Mouse (Mus musculus): ENCODE results near the gene Ripor3. TPM values are rescaled to one million over a fixed set of nuclear protein-coding genes. Genes with fewer than 3 reads are reported as not detected.
A peak's percentile ranks its signal among the peaks of the same experiment; 100 is the strongest.

The Ripor3 gene
- polyA plus RNA-seq, 1 experiment from 2014 or later, result 2.1 TPM

DNA sequence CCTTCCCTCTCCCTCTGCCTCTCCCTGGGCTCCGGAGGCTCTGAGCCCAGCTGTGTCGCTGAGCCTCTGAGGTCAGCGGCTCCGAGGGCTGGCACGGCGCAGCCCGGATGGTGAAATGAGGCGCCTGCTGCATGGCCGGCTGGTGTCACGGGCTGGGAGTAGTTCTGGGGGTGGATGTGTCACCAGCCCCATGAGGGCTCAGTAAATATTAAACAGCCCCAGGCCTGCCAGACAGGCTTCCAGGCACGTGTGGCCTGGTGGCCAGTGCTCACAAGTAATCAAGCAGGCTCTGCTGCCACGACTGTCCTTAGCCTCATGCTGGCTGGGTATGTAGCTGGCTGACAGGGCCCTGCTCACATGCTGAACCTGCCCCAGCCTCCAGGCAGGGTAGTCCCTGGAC is 7.0 kb downstream of the Ripor3 start:
- Histone ChIP-seq H3K4me3 (ENCODE audit: low read depth, low read length) (no peak overlapping the region), H3K4me2 (no peak overlapping the region), H3K27me3 (ENCODE audit: control insufficient read depth, insufficient read depth, low read length) (no peaks in the 10 kb centered on the region), H3K4me1 (ENCODE audit: control insufficient read depth, insufficient read depth, low read length) (peaks cover 9% of the 10 kb centered on the region), H3K9ac (ENCODE audit: low read depth, low read length) (no peak overlapping the region), H3K9me3 (replicated peaks; ENCODE audit: control insufficient read depth, low read length) (no peaks in the 10 kb centered on the region; the same call in 1 of the 2 replicates), H3K36me3 (ENCODE audit: control insufficient read depth, insufficient read depth, low read length) (0 out of 2 replicates have a peak, but pooled peaks cover 2% of the 10 kb centered on the region), H3K27ac (ENCODE audit: low read depth, low read length) (no peak overlapping the region)
- no peak for ATAC-seq (replicated peaks; ENCODE audit: insufficient number of reproducible peaks, low FRiP score, low TSS enrichment)
- WGBS (ENCODE audit: insufficient replicate concordance), result 54% methylated on average over 12 of the region's 12 CpGs

GRCm38 (mm10) chr2:168002884-168003283 is 7.5 kb downstream of the Ripor3 start:
- H3K9me3 ChIP-seq (replicated peaks; ENCODE audit: control insufficient read depth, low read length), result no peaks in the 10 kb centered on the region; the same call in 1 of the 2 replicates
- H3K9ac ChIP-seq (ENCODE audit: low read depth, low read length), result no peak overlapping the region
- H3K27me3 ChIP-seq (ENCODE audit: control insufficient read depth, insufficient read depth, low read length), result no peaks in the 10 kb centered on the region
- H3K27ac ChIP-seq (ENCODE audit: low read depth, low read length), result no peak overlapping the region
- peaks cover 11% of the 10 kb centered on the region for H3K4me1 ChIP-seq (ENCODE audit: control insufficient read depth, insufficient read depth, low read length)
- WGBS (ENCODE audit: insufficient replicate concordance), result 72% methylated on average over 2 of the region's 2 CpGs
- no peak for ATAC-seq (replicated peaks; ENCODE audit: insufficient number of reproducible peaks, low FRiP score, low TSS enrichment)
- H3K4me3 ChIP-seq (ENCODE audit: low read depth, low read length), result no peak overlapping the region
- H3K36me3 ChIP-seq (ENCODE audit: control insufficient read depth, insufficient read depth, low read length), result 0 out of 2 replicates have a peak, but pooled peaks cover 2% of the 10 kb centered on the region
- H3K4me2 ChIP-seq, result no peak overlapping the region

DNA sequence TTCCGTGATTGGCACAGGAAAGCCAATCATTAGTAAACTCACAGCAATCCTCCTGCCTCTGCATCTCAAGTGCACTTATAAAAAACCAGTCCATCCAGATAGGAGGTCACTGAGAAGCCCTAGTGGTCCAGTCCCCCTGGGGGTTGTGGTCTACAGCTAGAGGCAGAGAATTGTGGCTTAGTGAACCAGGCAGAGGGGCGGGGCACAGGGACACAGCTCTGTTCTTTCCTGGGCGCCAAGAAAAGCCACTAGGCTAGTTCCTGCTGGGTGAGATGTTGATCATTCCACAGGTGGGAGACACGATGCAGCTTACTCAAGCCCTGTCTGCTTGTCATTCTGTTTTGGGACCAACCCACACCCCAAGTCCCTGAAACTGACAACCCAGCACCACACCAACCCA is 8.2 kb downstream of the Ripor3 start:
- H3K4me3 ChIP-seq (ENCODE audit: low read depth, low read length), result no peak overlapping the region
- no peaks in the 10 kb centered on the region; the same call in 1 of the 2 replicates for H3K9me3 ChIP-seq (replicated peaks; ENCODE audit: control insufficient read depth, low read length)
- H3K9ac ChIP-seq (ENCODE audit: low read depth, low read length), result 0 out of 2 replicates have a peak overlapping the region, but pooled peaks have one; percentile 16
- no peaks in the 10 kb centered on the region for H3K27me3 ChIP-seq (ENCODE audit: control insufficient read depth, insufficient read depth, low read length)
- 52% methylated on average over 4 of the region's 4 CpGs for WGBS (ENCODE audit: insufficient replicate concordance)
- H3K27ac ChIP-seq (ENCODE audit: low read depth, low read length), result no peak overlapping the region
- H3K4me2 ChIP-seq, result no peak overlapping the region
- 0 out of 2 replicates have a peak, but pooled peaks cover 2% of the 10 kb centered on the region for H3K36me3 ChIP-seq (ENCODE audit: control insufficient read depth, insufficient read depth, low read length)
- ATAC-seq (replicated peaks; ENCODE audit: insufficient number of reproducible peaks, low FRiP score, low TSS enrichment), result no peak
- peaks cover 18% of the 10 kb centered on the region for H3K4me1 ChIP-seq (ENCODE audit: control insufficient read depth, insufficient read depth, low read length)

DNA sequence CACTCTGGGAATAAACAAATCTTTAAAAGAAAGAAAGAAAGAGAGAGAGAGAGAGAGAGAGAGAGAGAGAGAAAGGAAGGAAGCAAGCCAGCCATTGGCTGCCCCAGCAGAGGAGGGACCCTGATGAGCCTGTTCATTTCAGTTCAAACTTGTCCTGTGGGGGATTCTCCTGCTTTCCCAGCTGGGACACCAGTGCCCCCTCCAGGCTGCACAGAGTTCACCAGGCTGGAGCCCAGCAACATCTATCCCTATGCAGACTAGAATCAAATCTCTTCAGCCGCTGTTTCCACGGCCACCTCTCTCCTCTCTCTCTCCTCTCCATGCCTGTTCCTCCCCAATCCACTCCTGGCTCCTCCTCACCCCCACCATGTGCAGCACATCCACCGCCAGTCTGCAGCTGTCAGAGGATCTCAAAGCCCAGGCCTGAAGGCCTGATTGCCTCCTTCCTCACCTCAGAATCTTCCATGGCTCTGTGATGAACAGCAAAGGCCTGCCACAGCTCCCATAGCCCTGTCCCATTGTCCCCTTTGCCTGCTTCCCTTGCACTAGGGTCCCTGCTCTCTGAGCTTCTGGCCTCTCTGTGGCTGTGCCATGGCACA is 11.2 kb downstream of the Ripor3 start:
- no peak overlapping the region for H3K4me2 ChIP-seq
- no peak overlapping the region for H3K9ac ChIP-seq (ENCODE audit: low read depth, low read length)
- H3K4me1 ChIP-seq (ENCODE audit: control insufficient read depth, insufficient read depth, low read length), result peaks cover 14% of the 10 kb centered on the region
- no peak overlapping the region for H3K27ac ChIP-seq (ENCODE audit: low read depth, low read length)
- H3K4me3 ChIP-seq (ENCODE audit: low read depth, low read length), result no peak overlapping the region
- no peaks in the 10 kb centered on the region; the same call in 1 of the 2 replicates for H3K9me3 ChIP-seq (replicated peaks; ENCODE audit: control insufficient read depth, low read length)
- 0 out of 2 replicates have a peak, but pooled peaks cover 2% of the 10 kb centered on the region for H3K36me3 ChIP-seq (ENCODE audit: control insufficient read depth, insufficient read depth, low read length)
- no peaks in the 10 kb centered on the region for H3K27me3 ChIP-seq (ENCODE audit: control insufficient read depth, insufficient read depth, low read length)
- no peak for ATAC-seq (replicated peaks; ENCODE audit: insufficient number of reproducible peaks, low FRiP score, low TSS enrichment)
- 76% methylated on average over 3 of the region's 3 CpGs for WGBS (ENCODE audit: insufficient replicate concordance)

DNA sequence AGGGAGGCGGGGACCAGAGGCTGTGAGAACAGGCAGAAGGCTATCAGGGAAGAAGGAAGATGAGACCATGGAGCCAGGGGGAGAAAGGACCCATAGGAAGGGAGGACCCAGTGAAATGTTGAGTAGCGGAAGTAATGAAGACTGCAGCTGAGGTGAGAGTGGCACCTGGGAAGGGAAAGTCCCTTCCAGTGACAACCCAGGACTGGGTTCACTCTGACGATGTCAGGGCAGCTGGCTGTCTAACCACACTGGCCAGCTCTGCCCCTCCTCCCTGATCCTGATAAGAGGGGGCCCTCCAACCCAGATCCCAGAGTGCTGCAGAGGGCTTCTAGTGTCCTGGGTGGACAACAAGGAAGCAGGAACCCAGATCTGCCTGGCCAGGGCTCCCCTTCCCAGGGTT is 12.9 kb downstream of the Ripor3 start:
- Histone ChIP-seq H3K27me3 (ENCODE audit: control insufficient read depth, insufficient read depth, low read length) (no peaks in the 10 kb centered on the region), H3K4me3 (ENCODE audit: low read depth, low read length) (no peak overlapping the region), H3K4me2 (peak overlapping the region; percentile 8; the same call in 1 of the 2 replicates), H3K9me3 (replicated peaks; ENCODE audit: control insufficient read depth, low read length) (no peaks in the 10 kb centered on the region; the same call in 1 of the 2 replicates), H3K4me1 (ENCODE audit: control insufficient read depth, insufficient read depth, low read length) (peaks cover 14% of the 10 kb centered on the region), H3K36me3 (ENCODE audit: control insufficient read depth, insufficient read depth, low read length) (0 out of 2 replicates have a peak, but pooled peaks cover 2% of the 10 kb centered on the region), H3K9ac (ENCODE audit: low read depth, low read length) (no peak overlapping the region), H3K27ac (ENCODE audit: low read depth, low read length) (no peak overlapping the region)
- ATAC-seq (replicated peaks; ENCODE audit: insufficient number of reproducible peaks, low FRiP score, low TSS enrichment), result no peak
- WGBS (ENCODE audit: insufficient replicate concordance), result 48% methylated on average over 3 of the region's 3 CpGs

GRCm38 (mm10) chr2:167996672-167997215 is 13.7 kb downstream of the Ripor3 start:
- no peak for ATAC-seq (replicated peaks; ENCODE audit: insufficient number of reproducible peaks, low FRiP score, low TSS enrichment)
- Histone ChIP-seq H3K9ac (ENCODE audit: low read depth, low read length) (no peak overlapping the region), H3K4me3 (ENCODE audit: low read depth, low read length) (no peak overlapping the region), H3K36me3 (ENCODE audit: control insufficient read depth, insufficient read depth, low read length) (0 out of 2 replicates have a peak, but pooled peaks cover 2% of the 10 kb centered on the region), H3K27me3 (ENCODE audit: control insufficient read depth, insufficient read depth, low read length) (no peaks in the 10 kb centered on the region; the same call in 1 of the 2 replicates), H3K9me3 (replicated peaks; ENCODE audit: control insufficient read depth, low read length) (no peaks in the 10 kb centered on the region; the same call in 1 of the 2 replicates), H3K4me2 (no peak overlapping the region), H3K27ac (ENCODE audit: low read depth, low read length) (no peak overlapping the region), H3K4me1 (ENCODE audit: control insufficient read depth, insufficient read depth, low read length) (peaks cover 14% of the 10 kb centered on the region)
- WGBS (ENCODE audit: insufficient replicate concordance), result 44% methylated on average over 8 of the region's 8 CpGs

GRCm38 (mm10) chr2:167995870-167996635 is 14.4 kb downstream of the Ripor3 start:
- H3K4me3 ChIP-seq (ENCODE audit: low read depth, low read length), result no peak overlapping the region
- no peak overlapping the region for H3K27ac ChIP-seq (ENCODE audit: low read depth, low read length)
- no peaks in the 10 kb centered on the region for H3K36me3 ChIP-seq (ENCODE audit: control insufficient read depth, insufficient read depth, low read length)
- H3K9ac ChIP-seq (ENCODE audit: low read depth, low read length), result no peak overlapping the region
- no peaks in the 10 kb centered on the region; the same call in 1 of the 2 replicates for H3K9me3 ChIP-seq (replicated peaks; ENCODE audit: control insufficient read depth, low read length)
- 53% methylated on average over 19 of the region's 19 CpGs for WGBS (ENCODE audit: insufficient replicate concordance)
- H3K4me1 ChIP-seq (ENCODE audit: control insufficient read depth, insufficient read depth, low read length), result peaks cover 14% of the 10 kb centered on the region
- ATAC-seq (replicated peaks; ENCODE audit: insufficient number of reproducible peaks, low FRiP score, low TSS enrichment), result no peak
- no peaks in the 10 kb centered on the region; the same call in 1 of the 2 replicates for H3K27me3 ChIP-seq (ENCODE audit: control insufficient read depth, insufficient read depth, low read length)
- H3K4me2 ChIP-seq, result no peak overlapping the region

GRCm38 (mm10) chr2:167993260-167993659 is 17.2 kb downstream of the Ripor3 start:
- H3K4me1 ChIP-seq (ENCODE audit: control insufficient read depth, insufficient read depth, low read length), result peaks cover 22% of the 10 kb centered on the region
- H3K4me2 ChIP-seq, result no peak overlapping the region
- no peak overlapping the region for H3K9ac ChIP-seq (ENCODE audit: low read depth, low read length)
- no peaks in the 10 kb centered on the region for H3K9me3 ChIP-seq (replicated peaks; ENCODE audit: control insufficient read depth, low read length)
- no peak for ATAC-seq (replicated peaks; ENCODE audit: insufficient number of reproducible peaks, low FRiP score, low TSS enrichment)
- no peaks in the 10 kb centered on the region; the same call in 1 of the 2 replicates for H3K27me3 ChIP-seq (ENCODE audit: control insufficient read depth, insufficient read depth, low read length)
- 61% methylated on average over 13 of the region's 13 CpGs for WGBS (ENCODE audit: insufficient replicate concordance)
- no peaks in the 10 kb centered on the region for H3K36me3 ChIP-seq (ENCODE audit: control insufficient read depth, insufficient read depth, low read length)
- H3K27ac ChIP-seq (ENCODE audit: low read depth, low read length), result no peak overlapping the region
- no peak overlapping the region for H3K4me3 ChIP-seq (ENCODE audit: low read depth, low read length)

Measured in heart, embryonic 11.5 days (tissue).